Mouse (Mus musculus): ENCODE measurements around the gene Rcc1l. TPM values are rescaled to one million over a fixed set of nuclear protein-coding genes. Genes with fewer than 3 reads are reported as not detected.

Rcc1l gene
- polyA plus RNA-seq, 1 experiment from 2014 or later: 28.5 TPM

- WGBS: 93% methylated on average over 4 of the region's 4 CpGs
- no peak overlapping the region for H3K4me3 ChIP-seq (ENCODE audit: low read length)
- no peaks in the 10 kb centered on the region for H3K27me3 ChIP-seq (replicated peaks; ENCODE audit: control insufficient read depth, insufficient read depth, low read length)
- no peak overlapping the region for H3K9ac ChIP-seq (ENCODE audit: low read depth, low read length)
- no peaks in the 10 kb centered on the region for H3K4me1 ChIP-seq (ENCODE audit: control insufficient read depth, insufficient read depth, low read length)
- H3K36me3 ChIP-seq (ENCODE audit: control insufficient read depth, insufficient read depth, low read length): peaks cover 17% of the 10 kb centered on the region; the same call in 1 of the 2 replicates
- ATAC-seq: no peak
- H3K9me3 ChIP-seq (ENCODE audit: control insufficient read depth, low read length): no peaks in the 10 kb centered on the region
- H3K4me2 ChIP-seq (ENCODE audit: low read depth, low read length): no peak overlapping the region
- no peak overlapping the region for H3K27ac ChIP-seq (ENCODE audit: low read length)
Observed at GRCm38 (mm10) chr5:134148153-134148552, 28.4 kb downstream of the Rcc1l start.

- 84% methylated on average over 10 of the region's 10 CpGs for WGBS
- peaks cover 17% of the 10 kb centered on the region; the same call in 1 of the 2 replicates for H3K36me3 ChIP-seq (ENCODE audit: control insufficient read depth, insufficient read depth, low read length)
- no peak overlapping the region for H3K4me2 ChIP-seq (ENCODE audit: low read depth, low read length)
- no peak for ATAC-seq
- H3K27me3 ChIP-seq (replicated peaks; ENCODE audit: control insufficient read depth, insufficient read depth, low read length): no peaks in the 10 kb centered on the region
- H3K9ac ChIP-seq (ENCODE audit: low read depth, low read length): no peak overlapping the region
- no peaks in the 10 kb centered on the region for H3K4me1 ChIP-seq (ENCODE audit: control insufficient read depth, insufficient read depth, low read length)
- no peak overlapping the region for H3K4me3 ChIP-seq (ENCODE audit: low read length)
- H3K9me3 ChIP-seq (ENCODE audit: control insufficient read depth, low read length): no peaks in the 10 kb centered on the region
- H3K27ac ChIP-seq (ENCODE audit: low read length): no peak overlapping the region
Observed at GRCm38 (mm10) chr5:134147194-134147753, 29.3 kb downstream of the Rcc1l start.

- Histone ChIP-seq H3K4me3 (ENCODE audit: low read length) (no peak overlapping the region), H3K27ac (ENCODE audit: low read length) (no peak overlapping the region), H3K4me2 (ENCODE audit: low read depth, low read length) (no peak overlapping the region), H3K9ac (ENCODE audit: low read depth, low read length) (no peak overlapping the region), H3K4me1 (ENCODE audit: control insufficient read depth, insufficient read depth, low read length) (no peaks in the 10 kb centered on the region), H3K27me3 (replicated peaks; ENCODE audit: control insufficient read depth, insufficient read depth, low read length) (no peaks in the 10 kb centered on the region), H3K9me3 (ENCODE audit: control insufficient read depth, low read length) (no peaks in the 10 kb centered on the region), H3K36me3 (ENCODE audit: control insufficient read depth, insufficient read depth, low read length) (0 out of 2 replicates have a peak, but pooled peaks cover 5% of the 10 kb centered on the region)
- WGBS: 93% methylated on average over 8 of the region's 8 CpGs
- no peak for ATAC-seq
Observed at GRCm38 (mm10) chr5:134144986-134145385, 31.6 kb downstream of the Rcc1l start.

- Histone ChIP-seq H3K9ac (ENCODE audit: low read depth, low read length) (no peak overlapping the region), H3K27me3 (replicated peaks; ENCODE audit: control insufficient read depth, insufficient read depth, low read length) (no peaks in the 10 kb centered on the region), H3K4me2 (ENCODE audit: low read depth, low read length) (no peak overlapping the region), H3K27ac (ENCODE audit: low read length) (no peak overlapping the region), H3K4me1 (ENCODE audit: control insufficient read depth, insufficient read depth, low read length) (no peaks in the 10 kb centered on the region), H3K9me3 (ENCODE audit: control insufficient read depth, low read length) (no peaks in the 10 kb centered on the region), H3K4me3 (ENCODE audit: low read length) (no peak overlapping the region), H3K36me3 (ENCODE audit: control insufficient read depth, insufficient read depth, low read length) (no peaks in the 10 kb centered on the region)
- ATAC-seq: no peak
- 78% methylated on average over 11 of the region's 11 CpGs for WGBS
Observed at GRCm38 (mm10) chr5:134142381-134142780, 34.2 kb downstream of the Rcc1l start.

GRCm38 (mm10) chr5:134141236-134141635 is 35.3 kb downstream of the Rcc1l start:
- ATAC-seq: no peak
- H3K4me1 ChIP-seq (ENCODE audit: control insufficient read depth, insufficient read depth, low read length): no peaks in the 10 kb centered on the region
- H3K9ac ChIP-seq (ENCODE audit: low read depth, low read length): no peak overlapping the region
- H3K4me3 ChIP-seq (ENCODE audit: low read length): no peak overlapping the region
- no peaks in the 10 kb centered on the region for H3K36me3 ChIP-seq (ENCODE audit: control insufficient read depth, insufficient read depth, low read length)
- no peaks in the 10 kb centered on the region for H3K9me3 ChIP-seq (ENCODE audit: control insufficient read depth, low read length)
- WGBS: 75% methylated on average over 7 of the region's 7 CpGs
- H3K4me2 ChIP-seq (ENCODE audit: low read depth, low read length): no peak overlapping the region
- H3K27ac ChIP-seq (ENCODE audit: low read length): no peak overlapping the region
- no peaks in the 10 kb centered on the region for H3K27me3 ChIP-seq (replicated peaks; ENCODE audit: control insufficient read depth, insufficient read depth, low read length)

- Histone ChIP-seq H3K27me3 (replicated peaks; ENCODE audit: control insufficient read depth, insufficient read depth, low read length) (no peaks in the 10 kb centered on the region), H3K36me3 (ENCODE audit: control insufficient read depth, insufficient read depth, low read length) (no peaks in the 10 kb centered on the region; the same call in 1 of the 2 replicates), H3K4me1 (ENCODE audit: control insufficient read depth, insufficient read depth, low read length) (no peaks in the 10 kb centered on the region), H3K9me3 (ENCODE audit: control insufficient read depth, low read length) (no peaks in the 10 kb centered on the region), H3K4me3 (ENCODE audit: low read length) (no peak overlapping the region), H3K27ac (ENCODE audit: low read length) (no peak overlapping the region), H3K9ac (ENCODE audit: low read depth, low read length) (no peak overlapping the region), H3K4me2 (ENCODE audit: low read depth, low read length) (no peak overlapping the region)
- WGBS: 82% methylated on average over 6 of the region's 6 CpGs
- no peak for ATAC-seq
Observed at GRCm38 (mm10) chr5:134139429-134139828, 37.1 kb downstream of the Rcc1l start.

- no peaks in the 10 kb centered on the region for H3K27me3 ChIP-seq (replicated peaks; ENCODE audit: control insufficient read depth, insufficient read depth, low read length)
- H3K4me2 ChIP-seq (ENCODE audit: low read depth, low read length): no peak overlapping the region
- no peak overlapping the region for H3K9ac ChIP-seq (ENCODE audit: low read depth, low read length)
- no peak for ATAC-seq
- H3K4me1 ChIP-seq (ENCODE audit: control insufficient read depth, insufficient read depth, low read length): no peaks in the 10 kb centered on the region
- no peak overlapping the region for H3K27ac ChIP-seq (ENCODE audit: low read length)
- H3K36me3 ChIP-seq (ENCODE audit: control insufficient read depth, insufficient read depth, low read length): no peaks in the 10 kb centered on the region; the same call in 1 of the 2 replicates
- no peak overlapping the region for H3K4me3 ChIP-seq (ENCODE audit: low read length)
- WGBS: 88% methylated on average over 5 of the region's 5 CpGs
- H3K9me3 ChIP-seq (ENCODE audit: control insufficient read depth, low read length): no peaks in the 10 kb centered on the region
Observed at GRCm38 (mm10) chr5:134137933-134138332, 38.6 kb downstream of the Rcc1l start.

- Histone ChIP-seq H3K36me3 (ENCODE audit: control insufficient read depth, insufficient read depth, low read length) (no peaks in the 10 kb centered on the region; the same call in 1 of the 2 replicates), H3K9me3 (ENCODE audit: control insufficient read depth, low read length) (no peaks in the 10 kb centered on the region), H3K27me3 (replicated peaks; ENCODE audit: control insufficient read depth, insufficient read depth, low read length) (no peaks in the 10 kb centered on the region), H3K9ac (ENCODE audit: low read depth, low read length) (no peak overlapping the region), H3K4me3 (ENCODE audit: low read length) (no peak overlapping the region), H3K27ac (ENCODE audit: low read length) (no peak overlapping the region), H3K4me1 (ENCODE audit: control insufficient read depth, insufficient read depth, low read length) (no peaks in the 10 kb centered on the region), H3K4me2 (ENCODE audit: low read depth, low read length) (no peak overlapping the region)
- ATAC-seq: no peak
- WGBS: 95% methylated on average over 12 of the region's 12 CpGs
Observed at GRCm38 (mm10) chr5:134136022-134136421, 40.6 kb downstream of the Rcc1l start.

- Histone ChIP-seq H3K4me3 (ENCODE audit: low read length) (no peak overlapping the region), H3K9ac (ENCODE audit: low read depth, low read length) (no peak overlapping the region), H3K9me3 (ENCODE audit: control insufficient read depth, low read length) (no peaks in the 10 kb centered on the region), H3K4me2 (ENCODE audit: low read depth, low read length) (no peak overlapping the region), H3K27ac (ENCODE audit: low read length) (no peak overlapping the region), H3K4me1 (ENCODE audit: control insufficient read depth, insufficient read depth, low read length) (no peaks in the 10 kb centered on the region), H3K36me3 (ENCODE audit: control insufficient read depth, insufficient read depth, low read length) (no peaks in the 10 kb centered on the region; the same call in 1 of the 2 replicates), H3K27me3 (replicated peaks; ENCODE audit: control insufficient read depth, insufficient read depth, low read length) (no peaks in the 10 kb centered on the region)
- no peak for ATAC-seq
- WGBS: 47% methylated on average over 4 of the region's 4 CpGs
Observed at GRCm38 (mm10) chr5:134131586-134131985, 45.0 kb downstream of the Rcc1l start.

- H3K4me3 ChIP-seq (ENCODE audit: low read length): no peak overlapping the region
- no peak overlapping the region for H3K4me2 ChIP-seq (ENCODE audit: low read depth, low read length)
- 82% methylated on average over 2 of the region's 2 CpGs for WGBS
- H3K27me3 ChIP-seq (replicated peaks; ENCODE audit: control insufficient read depth, insufficient read depth, low read length): no peaks in the 10 kb centered on the region
- H3K36me3 ChIP-seq (ENCODE audit: control insufficient read depth, insufficient read depth, low read length): no peaks in the 10 kb centered on the region
- no peak for ATAC-seq
- no peaks in the 10 kb centered on the region for H3K9me3 ChIP-seq (ENCODE audit: control insufficient read depth, low read length)
- H3K27ac ChIP-seq (ENCODE audit: low read length): no peak overlapping the region
- no peaks in the 10 kb centered on the region; the same call in 1 of the 2 replicates for H3K4me1 ChIP-seq (ENCODE audit: control insufficient read depth, insufficient read depth, low read length)
- H3K9ac ChIP-seq (ENCODE audit: low read depth, low read length): no peak overlapping the region
Observed at GRCm38 (mm10) chr5:134126232-134126631, 50.3 kb downstream of the Rcc1l start.
